Mouse (Mus musculus): ENCODE results near the gene Psmd5. TPM values are rescaled to one million over a fixed set of nuclear protein-coding genes. Genes with fewer than 3 reads are reported as not detected.

Gene Psmd5
- polyA plus RNA-seq, 1 experiment from 2014 or later: 93.6 TPM

DNA sequence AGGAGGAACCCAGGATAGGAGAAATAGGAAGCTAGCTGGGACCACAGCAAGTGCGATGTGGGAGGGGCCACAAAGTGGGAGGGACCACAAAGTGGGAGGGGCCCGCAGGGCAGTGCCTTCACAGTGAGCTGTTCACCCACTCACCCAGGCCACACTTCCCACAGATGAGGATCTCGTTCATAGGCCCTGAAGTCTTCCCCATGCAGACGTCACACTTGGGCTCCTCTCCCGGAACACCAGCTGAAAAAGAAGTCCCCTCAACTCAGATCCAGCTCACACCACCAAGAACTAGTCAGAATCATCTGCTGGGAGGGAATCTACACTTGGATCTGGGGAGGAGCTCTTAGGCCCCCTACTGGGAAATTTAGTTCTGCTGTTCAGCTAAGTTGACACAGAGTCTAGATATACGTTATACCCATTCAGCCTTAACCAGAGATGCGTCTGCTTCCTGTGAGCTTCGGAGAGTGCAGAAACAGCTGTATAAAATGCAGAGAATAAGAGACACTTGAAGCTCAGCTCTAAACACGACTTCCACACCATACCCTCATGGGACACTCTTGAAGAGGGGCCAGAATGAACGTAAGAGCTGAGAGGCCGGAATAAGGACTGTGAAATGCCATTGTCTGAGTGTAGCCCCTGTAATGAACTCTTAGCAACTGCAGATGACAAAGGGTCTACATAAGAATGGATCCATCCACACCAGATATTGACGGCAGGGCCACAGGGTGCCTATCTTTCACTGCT, 32.3 kb upstream of the Psmd5 start:
- Histone ChIP-seq H3K9me3 (replicated peaks) (no peaks in the 10 kb centered on the region), H3K27me3 (peaks cover under 1% of the 10 kb centered on the region; the same call in 1 of the 2 replicates), H3K27ac (no peak overlapping the region), H3K4me2 (peak overlapping the region; percentile 19), H3K9ac (peak overlapping the region; percentile 27; the same call in 1 of the 2 replicates), H3K4me1 (replicated peaks) (peaks cover 43% of the 10 kb centered on the region), H3K36me3 (peaks cover 35% of the 10 kb centered on the region), H3K4me3 (replicated peaks) (no peak overlapping the region)
- 43% methylated on average over 12 of the region's 12 CpGs for WGBS (ENCODE audit: insufficient replicate concordance)
- DNase-seq (peak; percentile 70), ATAC-seq (ENCODE audit: low read depth) (no peak)

DNA sequence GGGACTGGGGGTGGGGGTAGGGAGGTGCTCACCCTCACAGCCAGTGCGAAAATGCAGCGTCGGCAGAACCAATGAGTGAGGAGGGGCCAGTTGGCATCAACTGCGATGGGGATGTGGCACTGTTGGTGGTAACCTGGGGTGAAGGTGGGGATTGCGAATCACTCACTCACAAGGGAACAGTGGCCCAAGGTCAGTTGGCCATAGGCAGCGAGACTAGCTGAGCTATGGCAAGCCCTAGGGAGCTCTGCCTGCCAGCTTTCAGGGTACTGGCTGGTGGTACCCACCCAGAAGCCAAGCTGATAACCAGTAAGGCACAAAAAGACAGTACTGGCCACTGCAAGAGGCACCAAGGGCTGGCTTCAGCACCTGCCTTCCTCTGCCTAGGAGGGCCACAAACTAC, 31.7 kb upstream of the Psmd5 start:
- H3K4me1 ChIP-seq (replicated peaks): peaks cover 42% of the 10 kb centered on the region
- no peaks in the 10 kb centered on the region for H3K9me3 ChIP-seq (replicated peaks)
- 64% methylated on average over 6 of the region's 6 CpGs for WGBS (ENCODE audit: insufficient replicate concordance)
- DNase-seq (no peak), ATAC-seq (ENCODE audit: low read depth) (no peak)
- H3K4me3 ChIP-seq (replicated peaks): no peak overlapping the region
- H3K4me2 ChIP-seq: peak overlapping the region; percentile 19
- peaks cover 35% of the 10 kb centered on the region for H3K36me3 ChIP-seq
- H3K9ac ChIP-seq: peak overlapping the region; percentile 27; the same call in 1 of the 2 replicates
- H3K27ac ChIP-seq: peak overlapping the region; percentile 50
- no peaks in the 10 kb centered on the region for H3K27me3 ChIP-seq

DNA sequence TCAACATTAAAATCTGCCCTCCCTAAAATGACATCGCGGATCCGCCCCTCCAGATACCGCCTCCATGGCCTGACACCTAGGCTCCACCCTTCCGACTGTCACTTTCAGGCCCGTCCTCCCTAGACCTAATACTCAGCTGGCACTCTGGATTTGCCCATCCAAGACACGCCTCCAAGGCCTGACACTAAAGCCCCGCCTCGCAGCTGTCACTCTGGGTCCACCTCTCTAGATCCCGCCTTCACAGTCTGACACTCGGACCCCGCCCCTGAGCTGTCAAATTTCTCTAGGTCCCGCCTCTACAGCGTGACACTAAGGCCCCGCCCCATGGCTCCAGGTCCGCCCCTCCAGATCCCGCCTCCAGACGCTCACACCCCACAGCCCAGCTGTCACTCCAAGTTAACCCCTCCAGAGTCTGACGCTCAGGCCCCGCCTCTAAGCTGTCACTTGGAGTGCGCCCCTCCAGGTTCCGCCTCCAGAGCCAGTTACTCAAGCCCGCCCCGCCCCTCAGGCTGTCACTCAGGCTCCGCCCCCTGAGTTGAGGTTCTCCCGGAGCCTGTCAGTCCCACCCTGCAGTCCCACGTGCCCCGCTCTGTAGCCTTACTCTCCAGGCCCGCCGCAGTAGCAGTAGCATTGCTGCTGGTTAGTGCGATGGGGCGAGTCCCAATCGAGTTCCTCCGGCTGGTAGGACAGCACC, 30.2 kb upstream of the Psmd5 start:
- H3K9ac ChIP-seq: peak overlapping the region; percentile 67
- ATAC-seq (ENCODE audit: low read depth): peak; percentile 94

DNA sequence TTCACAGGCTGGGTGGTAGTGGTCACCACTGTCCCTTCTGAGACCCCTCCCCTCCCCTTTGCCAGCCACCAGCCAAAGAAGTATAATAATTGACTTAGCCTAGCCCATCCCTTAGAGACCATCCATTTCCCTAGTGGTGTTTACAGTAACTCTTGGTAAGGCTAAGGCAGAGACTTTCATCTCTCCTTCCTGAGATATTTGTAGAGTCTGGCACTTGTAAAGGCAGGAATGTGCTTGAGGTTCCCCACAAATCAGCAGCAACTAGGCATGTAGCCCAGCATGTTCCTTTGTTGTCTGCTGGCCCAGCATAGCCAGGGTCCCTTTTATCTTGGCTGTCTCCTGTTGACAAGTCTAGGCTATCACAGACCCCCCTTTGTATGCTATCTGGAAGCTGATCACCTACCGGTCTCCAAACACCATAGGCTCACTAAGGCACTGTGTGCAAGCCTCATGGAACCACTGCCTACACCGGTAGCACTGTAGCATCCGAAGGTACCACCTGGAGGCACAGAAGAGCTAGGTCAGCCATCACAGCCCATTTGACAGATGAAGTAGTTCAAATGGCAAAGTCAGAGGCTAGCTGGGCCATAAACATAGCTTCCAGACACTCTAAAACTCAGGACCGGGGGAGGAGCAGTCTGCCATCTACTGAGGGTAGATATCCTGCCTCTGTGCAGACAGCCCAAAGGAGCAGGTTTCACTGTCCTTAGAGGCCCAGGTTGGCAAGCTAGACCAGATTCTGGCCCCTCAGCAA, 29.1 kb upstream of the Psmd5 start:
- Histone ChIP-seq H3K9me3 (replicated peaks) (no peaks in the 10 kb centered on the region), H3K4me1 (replicated peaks) (peaks cover 42% of the 10 kb centered on the region), H3K27ac (peak overlapping the region; percentile 89), H3K9ac (peak overlapping the region; percentile 67), H3K27me3 (no peaks in the 10 kb centered on the region), H3K36me3 (peaks cover 38% of the 10 kb centered on the region), H3K4me3 (replicated peaks) (peak overlapping the region; percentile 43; the same call in 1 of the 2 replicates), H3K4me2 (peak overlapping the region; percentile 84)
- DNase-seq (no peak), ATAC-seq (ENCODE audit: low read depth) (no peak)
- WGBS (ENCODE audit: insufficient replicate concordance): 64% methylated on average over 4 of the region's 4 CpGs

More for the DNA sequence above, 30.2 kb upstream of the Psmd5 start:
- H3K4me3 ChIP-seq (replicated peaks): peak overlapping the region; percentile 55
- WGBS (ENCODE audit: insufficient replicate concordance): 1% methylated on average over 34 of the region's 34 CpGs
- no peaks in the 10 kb centered on the region for H3K27me3 ChIP-seq
- DNase-seq: peak; percentile 100
- H3K9me3 ChIP-seq (replicated peaks): no peaks in the 10 kb centered on the region
- peaks cover 42% of the 10 kb centered on the region for H3K4me1 ChIP-seq (replicated peaks)
- peak overlapping the region; percentile 84 for H3K4me2 ChIP-seq
- peak overlapping the region; percentile 89 for H3K27ac ChIP-seq
- H3K36me3 ChIP-seq: peaks cover 32% of the 10 kb centered on the region

DNA sequence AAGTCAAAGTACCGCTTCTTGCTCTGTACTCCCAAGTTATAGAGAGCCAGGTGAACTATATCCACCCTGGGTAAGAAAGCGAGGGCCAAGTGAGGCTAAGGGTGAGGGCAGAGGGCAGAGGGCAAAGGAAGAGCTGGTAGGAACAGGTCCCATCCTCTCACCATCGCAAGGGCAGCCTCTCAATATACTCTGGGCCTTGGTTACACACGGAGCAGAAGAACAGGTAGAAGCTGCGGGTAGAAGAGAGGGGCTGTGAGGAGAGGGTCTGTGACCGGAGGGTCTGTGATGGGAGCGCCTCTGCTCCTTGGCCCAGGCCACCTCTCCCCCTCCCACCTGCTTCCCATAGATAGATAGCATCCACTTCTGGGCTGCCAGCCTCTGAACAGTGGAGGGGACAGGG, 28.4 kb upstream of the Psmd5 start:
- Histone ChIP-seq H3K9ac (no peak overlapping the region), H3K4me2 (no peak overlapping the region), H3K9me3 (replicated peaks) (no peaks in the 10 kb centered on the region), H3K4me1 (replicated peaks) (peaks cover 42% of the 10 kb centered on the region), H3K4me3 (replicated peaks) (no peak overlapping the region), H3K27me3 (no peaks in the 10 kb centered on the region), H3K27ac (peak overlapping the region; percentile 89; the same call in 1 of the 2 replicates), H3K36me3 (peaks cover 38% of the 10 kb centered on the region)
- ATAC-seq (ENCODE audit: low read depth) (no peak), DNase-seq (no peak)
- 79% methylated on average over 7 of the region's 7 CpGs for WGBS (ENCODE audit: insufficient replicate concordance)

DNA sequence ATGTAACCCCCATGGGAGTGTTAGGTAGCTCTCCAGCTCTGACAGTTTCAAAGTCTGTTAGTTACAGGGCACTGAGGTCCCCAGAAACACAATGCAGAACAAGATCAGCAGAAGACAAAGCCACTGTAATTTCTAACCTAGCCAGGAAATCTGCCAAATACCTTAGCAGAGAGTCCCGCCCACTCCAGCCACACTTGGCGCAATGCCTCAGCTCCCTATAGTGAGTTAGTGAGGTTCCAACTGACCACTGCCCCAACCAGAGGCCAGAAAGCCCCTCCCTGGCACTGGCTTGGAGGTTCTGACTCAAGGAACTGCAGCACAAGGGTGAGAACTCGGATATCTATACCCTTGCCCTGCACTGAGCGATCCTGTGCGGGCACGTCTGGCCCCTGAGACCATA, 28.0 kb upstream of the Psmd5 start:
- Histone ChIP-seq H3K4me3 (replicated peaks) (no peak overlapping the region), H3K4me1 (replicated peaks) (peaks cover 47% of the 10 kb centered on the region), H3K27me3 (no peaks in the 10 kb centered on the region), H3K9ac (no peak overlapping the region), H3K36me3 (peaks cover 38% of the 10 kb centered on the region), H3K27ac (no peak overlapping the region), H3K4me2 (no peak overlapping the region), H3K9me3 (replicated peaks) (no peaks in the 10 kb centered on the region)
- 82% methylated on average over 6 of the region's 6 CpGs for WGBS (ENCODE audit: insufficient replicate concordance)
- DNase-seq (no peak), ATAC-seq (ENCODE audit: low read depth) (no peak)

DNA sequence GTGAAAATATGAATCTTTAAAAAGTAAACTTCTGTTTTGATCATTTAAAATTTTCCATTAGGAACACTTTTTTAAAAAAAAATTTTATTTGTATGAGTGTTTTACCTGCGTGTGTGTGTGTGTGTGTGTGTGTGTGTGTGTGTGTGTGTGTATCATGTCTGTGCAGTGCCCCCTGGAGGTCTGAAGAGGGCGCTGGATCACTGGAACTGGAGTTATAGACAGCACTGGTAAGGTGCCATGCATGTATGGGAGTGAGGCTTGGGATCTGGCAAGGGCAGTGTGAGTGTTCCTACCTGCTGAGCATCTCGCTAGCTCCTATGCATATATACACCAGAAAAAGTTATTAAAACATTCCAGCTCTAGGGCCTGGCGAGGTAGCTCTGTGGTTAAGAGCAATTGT, 27.0 kb upstream of the Psmd5 start:
- H3K4me3 ChIP-seq (replicated peaks): no peak overlapping the region
- 56% methylated on average over 4 of the region's 4 CpGs for WGBS (ENCODE audit: insufficient replicate concordance)
- no peak overlapping the region for H3K9ac ChIP-seq
- no peak for DNase-seq
- H3K27ac ChIP-seq: no peak overlapping the region
- H3K9me3 ChIP-seq (replicated peaks): no peaks in the 10 kb centered on the region
- no peaks in the 10 kb centered on the region for H3K27me3 ChIP-seq
- no peak overlapping the region for H3K4me2 ChIP-seq
- H3K36me3 ChIP-seq: peaks cover 48% of the 10 kb centered on the region
- ATAC-seq (ENCODE audit: low read depth): no peak
- peaks cover 44% of the 10 kb centered on the region for H3K4me1 ChIP-seq (replicated peaks)

DNA sequence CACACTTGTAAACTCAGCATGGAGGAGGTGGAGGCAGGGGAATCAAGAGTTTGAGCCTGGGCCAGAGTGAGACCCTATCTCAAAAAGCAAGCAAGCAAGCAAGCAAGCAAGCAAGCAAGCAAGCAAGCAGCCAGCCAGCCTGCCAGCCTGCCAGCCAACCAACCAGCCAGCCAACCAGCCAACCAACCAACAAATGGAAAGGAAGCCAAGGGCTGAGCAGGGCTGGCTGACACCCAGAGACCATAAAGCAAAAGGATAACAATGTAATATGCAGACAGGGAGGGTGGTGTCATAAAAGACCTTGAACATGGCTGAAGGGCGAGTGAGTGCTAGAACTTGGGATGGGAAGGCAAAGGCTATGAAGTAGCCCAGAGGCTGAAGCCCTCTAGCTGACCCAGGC, 25.6 kb upstream of the Psmd5 start:
- Histone ChIP-seq H3K27me3 (no peaks in the 10 kb centered on the region), H3K9ac (no peak overlapping the region), H3K4me2 (no peak overlapping the region), H3K9me3 (replicated peaks) (no peaks in the 10 kb centered on the region), H3K4me3 (replicated peaks) (no peak overlapping the region), H3K27ac (no peak overlapping the region), H3K36me3 (peaks cover 54% of the 10 kb centered on the region), H3K4me1 (replicated peaks) (peaks cover 30% of the 10 kb centered on the region)
- 78% methylated on average over 1 of the region's 1 CpGs for WGBS (ENCODE audit: insufficient replicate concordance)
- DNase-seq (no peak), ATAC-seq (ENCODE audit: low read depth) (no peak)

DNA sequence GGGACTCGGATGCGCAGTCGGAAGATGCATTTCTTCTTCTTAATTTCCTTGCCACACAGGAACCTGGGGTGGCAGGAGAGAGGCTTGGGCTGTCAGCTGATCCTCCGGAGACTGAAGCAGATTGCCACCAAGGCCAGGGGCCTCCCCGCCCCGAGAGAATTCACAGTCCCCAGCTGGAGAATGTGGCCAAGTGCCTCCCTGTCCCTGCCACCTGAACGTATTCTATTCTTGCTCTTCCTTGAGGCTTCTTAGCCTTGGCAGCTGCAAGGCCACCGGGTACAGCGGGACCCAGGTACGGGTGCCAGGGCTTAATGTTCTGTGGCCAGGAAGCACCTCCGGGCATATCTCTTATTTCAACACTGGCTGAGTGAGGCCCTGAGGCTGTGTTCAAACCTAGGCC, 24.9 kb upstream of the Psmd5 start:
- H3K9me3 ChIP-seq (replicated peaks): no peaks in the 10 kb centered on the region
- peaks cover 54% of the 10 kb centered on the region for H3K36me3 ChIP-seq
- 76% methylated on average over 11 of the region's 11 CpGs for WGBS (ENCODE audit: insufficient replicate concordance)
- ATAC-seq (ENCODE audit: low read depth) (no peak), DNase-seq (no peak)
- no peak overlapping the region for H3K27ac ChIP-seq
- no peak overlapping the region for H3K4me2 ChIP-seq
- H3K4me3 ChIP-seq (replicated peaks): no peak overlapping the region
- no peaks in the 10 kb centered on the region for H3K27me3 ChIP-seq
- H3K4me1 ChIP-seq (replicated peaks): peaks cover 28% of the 10 kb centered on the region
- H3K9ac ChIP-seq: no peak overlapping the region

DNA sequence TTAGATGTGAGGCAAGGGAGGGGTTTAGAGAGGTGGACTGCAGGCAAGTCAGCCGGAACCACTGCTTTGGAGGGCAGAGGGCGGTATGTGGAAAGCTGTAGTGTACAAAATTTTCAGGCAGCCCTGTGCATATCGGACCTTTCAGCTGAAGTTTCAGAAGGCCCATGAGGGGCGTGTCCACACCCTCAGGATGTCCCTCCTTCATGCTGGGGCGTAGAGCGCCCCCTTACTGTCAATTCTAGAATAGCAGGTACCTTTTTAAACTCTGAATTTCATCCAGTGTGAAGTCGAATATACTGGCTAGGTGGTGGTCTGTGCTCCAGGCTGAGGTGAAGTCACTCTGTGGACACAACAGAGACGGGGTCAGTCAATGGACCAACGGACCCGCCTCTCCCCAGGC, 23.1 kb upstream of the Psmd5 start:
- Histone ChIP-seq H3K27me3 (no peaks in the 10 kb centered on the region), H3K9ac (no peak overlapping the region)
- peak; percentile 53 for DNase-seq

DNA sequence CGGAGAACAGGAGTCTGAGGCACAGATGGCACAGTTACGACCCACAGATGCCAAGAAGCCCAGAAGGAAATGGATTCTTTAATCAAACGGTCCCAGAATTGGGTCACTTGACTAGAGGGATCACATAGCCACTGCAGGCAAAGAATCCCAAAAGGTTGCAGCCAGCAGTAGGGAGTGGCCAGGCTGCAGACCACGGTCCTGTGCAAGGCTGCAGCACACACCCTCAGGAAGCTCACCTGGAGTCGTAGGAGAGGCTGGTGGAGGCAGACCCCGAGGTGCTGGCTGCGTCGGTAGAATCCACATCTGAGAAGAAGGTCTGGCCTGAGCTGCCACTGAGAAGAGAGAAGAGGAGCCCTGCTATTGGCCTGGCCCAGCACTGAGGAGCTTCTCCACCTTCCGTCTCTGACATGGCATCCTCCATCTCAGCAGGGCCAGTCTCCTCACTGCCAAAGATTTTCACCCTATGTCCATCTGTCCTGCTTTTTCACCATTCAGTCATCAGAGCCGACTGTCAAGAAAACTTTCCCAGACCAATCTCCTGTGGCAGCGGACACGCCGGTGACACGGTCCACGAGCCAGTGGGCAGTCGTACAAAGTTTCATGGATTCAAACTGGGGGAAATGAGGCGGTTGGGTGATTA, 22.2 kb upstream of the Psmd5 start:
- Histone ChIP-seq H3K36me3 (peaks cover 39% of the 10 kb centered on the region), H3K4me3 (replicated peaks) (no peak overlapping the region), H3K9ac (no peak overlapping the region), H3K9me3 (replicated peaks) (no peaks in the 10 kb centered on the region), H3K4me1 (replicated peaks) (peaks cover 13% of the 10 kb centered on the region; the same call in 1 of the 2 replicates), H3K4me2 (no peak overlapping the region), H3K27ac (no peak overlapping the region), H3K27me3 (no peaks in the 10 kb centered on the region)
- WGBS (ENCODE audit: insufficient replicate concordance): 83% methylated on average over 17 of the region's 17 CpGs
- DNase-seq (no peak), ATAC-seq (ENCODE audit: low read depth) (no peak)

More for the DNA sequence above, 23.1 kb upstream of the Psmd5 start:
- Histone ChIP-seq H3K4me3 (replicated peaks) (no peak overlapping the region), H3K27ac (no peak overlapping the region), H3K4me2 (no peak overlapping the region; the same call in 1 of the 2 replicates), H3K9me3 (replicated peaks) (no peaks in the 10 kb centered on the region), H3K36me3 (peaks cover 48% of the 10 kb centered on the region), H3K4me1 (replicated peaks) (peaks cover 14% of the 10 kb centered on the region)
- peak; percentile 52 for ATAC-seq (ENCODE audit: low read depth)
- 26% methylated on average over 10 of the region's 10 CpGs for WGBS (ENCODE audit: insufficient replicate concordance)
